Mouse (Mus musculus) testis, adult 2 months (tissue): ENCODE results near the gene Hs6st1.

Experiments
- CTCF ChIP-seq: fragments of 200-500 bp; IDR thresholded peaks from 2 replicates; pipeline ENCODE4 v1.5.1; 2012; ENCODE audit warnings: low read depth, mild to moderate bottlenecking, inconsistent platforms, low read length, moderate library complexity; ENCODE audit not compliant: control insufficient read depth, insufficient read depth, insufficient replicate concordance
- POLR2A ChIP-seq: fragments of 200-500 bp; IDR thresholded peaks from 2 replicates; pipeline ENCODE4 v1.6.1; 2012; ENCODE audit warnings: low read depth, mild to moderate bottlenecking, inconsistent platforms, low read length, moderate library complexity; ENCODE audit not compliant: control insufficient read depth

GRCm38 (mm10) chr1:36088367-36088766 is 20.2 kb downstream of the Hs6st1 start:
- TF ChIP-seq POLR2A (no peak), CTCF (no peak)
